Mouse (Mus musculus) heart, postnatal 25 days (tissue): Measurements from ENCODE around the gene Gipc3. TPM values are rescaled to one million over a fixed set of nuclear protein-coding genes. Genes with fewer than 3 reads are reported as not detected.
A peak's percentile ranks its signal among the peaks of the same experiment; 100 is the strongest.

Source experiments
- DNase-seq: peaks from one replicate; pipeline ENCODE4 v3.0.0; 2022; ENCODE audit warnings: low spot score
- intact Hi-C: fragments of 180-260 bp; cut with DNase I; formaldehyde crosslinking; loops from one replicate; pipeline ENCODE4 v1.15.1; 2025
- total RNA-seq, 2 experiments: library from RNA; stranded (reverse); gene quantifications; 2 replicates each; pipeline ENCODE4 v1.2.3; 2021

Gene Gipc3
- total RNA-seq, 2 experiments from 2014 or later: 4.8 to 5.4 TPM

DNA sequence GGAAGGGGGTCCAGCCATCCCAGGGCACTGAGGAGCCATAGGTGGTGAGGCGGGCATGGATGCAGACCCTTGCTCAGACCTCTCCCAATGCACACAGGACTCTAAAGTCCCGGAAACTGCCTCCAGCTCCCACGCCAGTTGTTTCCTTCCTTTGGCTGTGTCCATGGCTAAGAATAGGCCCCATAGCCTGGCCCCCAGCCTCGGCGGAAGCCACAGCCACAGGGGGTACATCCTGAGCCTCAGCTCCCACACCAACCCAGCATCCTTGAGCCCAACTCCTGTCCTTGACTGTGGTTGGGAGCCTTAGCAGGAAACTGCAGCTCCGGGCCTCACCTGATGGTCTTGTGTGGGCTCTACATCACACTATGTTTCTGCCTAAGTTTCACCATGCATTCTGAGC lies 16.2 kb downstream of the Gipc3 start:
- intact Hi-C loops: no loop called here
- DNase-seq: peak; percentile 62

DNA sequence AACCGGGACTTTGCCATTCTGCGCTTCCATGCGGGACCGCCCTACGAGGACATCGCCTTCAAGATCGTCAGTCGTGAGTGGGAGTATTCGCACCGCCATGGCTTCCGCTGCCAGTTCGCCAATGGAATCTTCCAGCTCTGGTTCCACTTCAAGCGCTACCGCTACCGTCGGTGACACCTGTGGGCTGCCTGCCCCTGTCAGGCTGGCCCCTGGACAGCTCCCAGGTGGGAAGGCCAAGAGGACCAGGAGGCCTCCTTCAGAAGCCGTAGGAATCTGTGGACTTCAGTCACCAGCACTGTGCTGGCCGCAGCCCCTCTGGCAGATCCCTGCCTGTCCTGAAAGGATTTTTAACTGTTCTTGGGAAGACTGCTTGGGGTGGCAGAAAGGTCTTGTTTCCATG lies 17.3 kb downstream of the Gipc3 start:
- DNase-seq: no peak
- intact Hi-C loops: no loop called here

DNA sequence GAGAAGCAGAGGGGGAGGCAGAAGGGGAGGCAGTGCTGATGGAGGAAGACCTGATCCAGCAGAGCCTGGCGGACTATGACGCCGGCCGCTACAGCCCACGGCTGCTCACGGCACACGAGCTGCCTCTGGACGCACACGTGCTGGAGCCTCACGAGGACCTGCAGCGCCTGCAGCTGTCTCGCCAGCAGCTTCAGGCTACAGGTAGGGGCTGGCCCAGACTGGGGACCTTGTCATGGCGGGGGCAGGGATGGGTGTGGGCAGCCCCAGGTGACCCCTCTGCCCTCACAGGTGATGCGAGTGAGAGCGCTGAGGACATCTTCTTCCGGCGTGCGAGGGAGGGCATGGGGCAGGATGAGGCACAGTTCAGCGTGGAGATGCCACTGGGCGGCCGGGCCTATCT lies 17.9 kb downstream of the Gipc3 start:
- intact Hi-C loops: no loop called here
- no peak for DNase-seq

DNA sequence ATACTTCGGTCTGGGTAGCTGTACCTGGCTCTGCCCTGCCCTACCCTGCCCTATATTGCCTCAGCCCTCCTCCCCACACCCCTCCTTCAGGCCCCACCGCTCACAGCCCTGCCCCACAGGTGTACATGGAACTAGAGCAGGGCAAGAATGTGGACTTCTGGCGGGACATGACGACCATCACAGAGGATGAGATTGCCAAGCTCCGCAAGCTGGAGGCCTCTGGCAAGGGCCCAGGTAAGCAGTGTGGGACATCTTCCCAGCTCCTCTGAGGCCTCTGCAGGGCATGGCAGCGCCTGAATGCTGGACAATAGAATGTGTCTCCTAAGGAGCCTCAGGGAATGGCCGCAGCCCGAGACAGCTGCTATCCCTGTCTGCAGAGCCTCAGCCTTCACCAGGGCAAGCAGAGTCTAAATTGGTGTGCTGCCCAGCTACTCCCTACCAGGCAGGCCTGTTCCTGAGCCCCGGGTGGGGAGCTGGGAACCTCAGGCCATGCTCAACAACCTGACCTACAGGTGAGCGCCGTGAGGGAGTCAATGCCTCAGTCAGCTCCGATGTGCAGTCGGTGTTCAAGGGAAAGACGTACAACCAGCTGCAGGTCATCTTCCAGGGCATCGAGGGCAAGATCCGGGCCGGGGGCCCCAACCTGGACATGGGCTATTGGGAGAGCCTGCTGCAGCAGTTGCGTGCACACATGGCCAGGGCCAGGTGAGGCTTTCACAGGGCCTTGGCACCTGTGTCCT lies 19.1 kb downstream of the Gipc3 start:
- intact Hi-C loops: loop anchor here (2.0 kb wide), 1 partner anchor 19 kb away; the partner anchor contains the start of gene Gipc3
- DNase-seq: no peak

DNA sequence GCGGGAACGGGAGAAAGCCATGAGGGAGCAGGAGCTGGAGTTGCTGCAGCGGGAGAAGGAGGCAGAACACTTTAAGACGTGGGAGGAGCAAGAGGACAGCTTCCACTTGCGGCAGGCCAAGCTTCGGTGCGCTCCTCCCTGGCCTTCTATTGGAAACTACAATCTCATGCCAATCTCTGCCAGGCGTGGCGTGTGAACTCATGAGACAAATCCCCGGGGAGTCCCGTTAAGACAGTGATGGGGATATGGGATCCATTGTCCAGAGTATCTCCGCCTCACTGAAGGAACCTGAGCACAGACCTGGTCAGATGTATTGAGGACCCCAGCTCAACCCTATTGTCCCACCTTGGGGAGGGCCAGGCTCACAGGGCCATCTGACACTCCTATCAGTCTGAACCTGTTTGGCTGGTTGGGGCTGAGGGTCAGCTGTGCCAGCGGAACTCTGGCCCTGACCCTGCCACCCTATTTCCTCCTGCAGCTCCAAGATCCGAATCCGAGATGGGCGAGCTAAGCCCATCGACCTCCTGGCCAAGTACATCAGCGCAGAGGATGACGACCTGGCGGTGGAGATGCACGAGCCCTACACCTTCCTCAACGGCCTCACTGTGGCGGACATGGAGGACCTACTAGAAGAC lies 19.8 kb downstream of the Gipc3 start:
- intact Hi-C loops: loop anchor here (2.0 kb wide), 1 partner anchor 20 kb away; the partner anchor contains the start of gene Gipc3
- DNase-seq: no peak

DNA sequence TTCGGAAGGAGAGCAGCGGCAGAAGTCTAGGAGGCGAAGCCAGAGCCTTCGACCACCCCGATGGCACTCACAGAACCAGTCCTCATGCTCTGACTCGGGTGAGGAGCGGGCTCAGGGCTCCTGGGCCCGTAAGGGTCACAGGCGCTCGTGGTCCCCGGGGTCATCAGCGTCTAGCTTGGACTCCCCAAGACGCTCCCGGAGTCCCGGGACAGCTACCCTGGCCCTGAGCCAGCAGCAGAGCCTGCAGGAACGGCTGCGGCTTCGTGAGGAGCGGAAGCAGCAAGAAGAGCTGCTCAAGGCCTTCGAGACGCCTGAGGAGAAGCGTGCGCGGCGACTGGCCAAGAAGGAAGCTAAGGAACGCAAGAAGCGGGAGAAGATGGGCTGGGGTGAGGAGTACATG lies 20.6 kb downstream of the Gipc3 start:
- no peak for DNase-seq
- intact Hi-C loops: loop anchor here (2.0 kb wide), 1 partner anchor 20 kb away; the partner anchor contains the start of gene Gipc3

DNA sequence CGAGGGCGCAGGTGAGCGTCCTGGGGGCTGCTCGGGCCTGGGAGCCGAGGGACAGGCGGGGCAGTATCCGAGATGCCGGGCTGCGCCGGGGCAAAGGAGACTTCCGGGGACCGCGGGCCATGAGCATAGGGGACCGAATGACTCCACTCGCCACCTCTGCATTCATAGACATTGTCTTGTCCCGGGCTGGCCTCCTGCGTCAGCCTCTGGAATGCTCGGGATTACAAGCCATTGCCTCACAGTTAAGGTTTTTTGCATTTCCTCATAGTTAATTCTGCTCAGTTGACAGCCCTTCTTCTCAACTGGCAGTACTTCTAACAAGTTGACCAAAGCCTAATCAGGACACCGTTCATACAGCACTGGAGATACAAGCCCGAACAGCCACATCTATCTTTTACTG lies 21.6 kb downstream of the Gipc3 start:
- no peak for DNase-seq
- intact Hi-C loops: loop anchor here (2.0 kb wide), 1 partner anchor 29 kb away; the partner anchor contains the start of gene Pip5k1c

DNA sequence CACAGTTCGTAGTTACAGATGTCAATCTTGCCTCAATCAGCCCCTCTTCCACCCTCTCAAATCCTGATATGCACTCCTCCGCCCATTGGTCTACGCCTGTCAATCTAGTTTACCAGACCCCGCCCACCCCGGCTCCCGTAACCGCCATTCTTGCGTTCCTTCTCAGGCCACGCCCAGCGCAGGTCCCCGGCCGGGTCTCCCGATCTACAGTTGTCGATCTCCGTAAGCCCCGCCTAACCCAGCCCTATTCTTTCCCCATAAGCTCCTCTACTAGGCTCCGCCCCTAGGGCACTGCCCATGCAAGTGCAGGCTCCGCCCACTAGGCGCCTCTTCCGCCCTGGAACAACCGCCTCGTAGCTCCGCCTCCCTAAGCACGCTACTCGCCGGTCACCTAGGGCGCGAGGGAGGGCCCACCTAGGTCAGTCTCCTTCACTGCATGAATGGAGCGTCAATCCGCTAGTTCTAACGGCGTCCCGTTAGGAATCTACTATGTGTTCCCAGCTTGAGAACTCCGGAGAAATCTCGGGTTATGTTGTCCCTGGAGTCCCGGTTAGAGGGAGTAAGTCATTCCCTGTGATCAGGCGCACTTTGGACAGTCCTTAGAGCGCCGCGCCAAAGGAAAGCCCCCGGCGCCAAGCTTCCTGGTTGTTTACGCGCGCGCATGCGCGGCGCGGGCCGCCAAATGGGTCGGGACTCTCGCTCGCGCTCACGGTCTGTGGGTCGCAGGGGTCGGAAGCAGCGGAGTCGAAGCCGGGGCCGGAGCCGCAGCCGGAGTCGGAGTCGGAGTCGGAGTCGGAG lies 22.3 kb downstream of the Gipc3 start, which contains the start of gene Cactin:
Cactin (plus strand) TSS at position 554 of the 798 bp plus-strand sequence.
- peak; percentile 100 for DNase-seq
- intact Hi-C loops: loop anchor here (2.0 kb wide), 1 partner anchor 28 kb away; the partner anchor contains the start of gene Pip5k1c

DNA sequence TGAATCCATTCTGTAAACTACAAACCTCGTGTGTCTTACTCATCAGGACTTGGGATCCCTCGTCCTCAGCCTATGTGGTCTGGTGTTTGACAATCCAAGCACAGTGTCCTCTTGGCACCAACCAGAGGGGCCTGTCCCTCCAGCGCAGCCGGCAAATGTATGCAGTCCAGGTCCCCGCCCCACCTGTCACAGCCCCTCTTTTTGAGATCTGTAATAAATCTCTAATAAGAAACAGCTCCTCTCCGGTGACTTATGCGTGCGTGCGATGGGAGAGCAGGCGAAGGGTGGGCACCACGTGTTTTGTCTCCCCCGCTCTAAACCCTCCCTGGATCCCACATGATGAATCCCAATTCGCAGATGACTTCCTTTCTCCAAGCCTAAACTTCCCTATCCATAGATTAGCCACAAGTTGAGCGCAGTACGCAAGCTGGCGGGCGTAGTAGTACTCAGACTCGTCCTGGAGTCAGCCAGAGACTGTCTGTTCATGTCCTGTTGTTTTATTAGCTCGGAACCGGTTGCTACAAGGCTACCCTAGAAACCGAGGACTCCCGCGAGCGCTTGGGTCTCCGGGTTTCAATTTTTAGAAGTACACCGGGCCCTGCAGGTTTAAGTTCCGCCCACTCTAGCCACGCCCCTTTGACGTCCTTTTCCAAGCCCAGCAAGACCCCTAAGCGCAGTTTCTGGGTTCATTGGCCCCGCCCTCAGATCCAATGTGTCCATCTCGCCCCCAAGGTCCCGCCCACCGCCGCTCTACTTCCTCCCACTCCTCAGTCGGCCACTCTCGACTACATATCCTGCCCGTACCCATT lies 23.1 kb downstream of the Gipc3 start:
- intact Hi-C loops: loop anchor here (2.0 kb wide), 1 partner anchor 27 kb away; the partner anchor contains the start of gene Pip5k1c
- no peak for DNase-seq

DNA sequence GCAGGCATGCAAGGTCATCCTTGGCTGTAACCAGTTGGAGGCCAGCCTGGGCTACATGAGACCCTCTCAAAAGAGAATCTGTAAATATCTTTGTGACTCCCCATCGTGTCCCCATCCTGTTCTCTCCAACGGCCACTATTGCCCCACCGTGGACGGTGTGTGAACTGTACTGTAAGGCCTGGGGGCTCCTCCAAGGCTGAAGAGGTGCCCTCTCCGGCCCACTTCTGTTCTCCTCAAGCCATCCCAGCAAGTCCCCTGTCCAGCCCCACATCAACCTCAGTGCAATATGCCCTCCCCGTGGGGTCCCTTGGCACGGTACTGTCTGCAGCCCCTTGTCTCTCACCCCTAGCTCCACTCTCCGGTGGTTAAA lies 23.8 kb downstream of the Gipc3 start:
- no peak for DNase-seq
- intact Hi-C loops: no loop called here

DNA sequence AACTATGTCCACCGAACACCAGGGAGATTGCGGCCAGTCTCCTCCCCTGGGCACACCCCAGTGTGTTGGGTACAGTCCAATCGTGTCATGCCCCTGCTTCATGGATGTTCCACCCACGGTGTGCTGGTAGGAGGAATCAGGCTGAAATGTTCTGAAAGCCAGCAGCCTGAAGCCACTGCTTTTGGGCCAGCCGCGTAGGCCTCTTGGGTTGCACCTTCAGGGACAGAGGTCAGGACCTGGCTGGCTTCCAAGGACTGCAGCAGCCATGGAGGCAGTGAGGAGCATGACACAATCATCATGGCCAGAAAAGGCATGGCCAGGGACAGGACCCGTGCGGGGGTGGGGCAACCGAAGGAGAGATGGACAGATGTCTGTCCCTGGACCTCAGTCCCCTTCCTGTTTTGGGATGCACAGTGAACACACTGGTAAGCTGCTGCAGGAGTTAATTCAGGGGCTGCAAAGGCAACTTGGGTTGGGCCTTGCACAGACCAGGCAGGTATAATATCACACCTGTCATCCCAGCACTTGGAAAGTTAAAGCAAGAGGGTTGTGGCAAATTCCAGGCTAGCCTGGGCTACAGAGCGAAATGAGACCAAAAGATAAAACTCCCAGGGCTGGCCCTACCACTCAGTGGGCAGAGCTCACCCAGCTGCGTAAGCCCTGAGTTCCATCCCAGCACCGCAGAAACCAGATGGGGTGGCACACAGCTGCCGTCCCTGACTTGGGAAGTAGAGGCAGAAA lies 24.3 kb downstream of the Gipc3 start:
- intact Hi-C loops: no loop called here
- DNase-seq: no peak

DNA sequence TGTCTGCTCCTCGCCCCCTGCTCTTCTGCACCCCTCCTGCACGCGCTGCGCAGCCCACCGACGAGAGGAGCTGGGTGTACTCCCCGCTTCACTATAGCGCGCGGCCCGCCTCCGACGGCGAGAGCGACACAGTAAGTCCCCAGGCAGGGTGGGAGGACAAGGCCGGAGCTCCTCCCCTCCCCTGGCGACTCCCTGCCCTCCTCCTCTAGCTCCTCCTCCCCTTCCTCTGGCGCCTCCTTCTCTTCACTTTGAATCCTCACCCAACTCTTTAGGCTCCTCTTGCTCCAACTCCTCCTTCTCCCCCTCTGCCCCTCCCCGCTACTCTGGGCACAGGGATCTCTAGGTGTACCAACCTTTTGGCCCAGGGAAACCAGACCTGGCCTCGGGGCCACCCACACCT lies 25.8 kb downstream of the Gipc3 start:
- no peak for DNase-seq
- intact Hi-C loops: no loop called here

DNA sequence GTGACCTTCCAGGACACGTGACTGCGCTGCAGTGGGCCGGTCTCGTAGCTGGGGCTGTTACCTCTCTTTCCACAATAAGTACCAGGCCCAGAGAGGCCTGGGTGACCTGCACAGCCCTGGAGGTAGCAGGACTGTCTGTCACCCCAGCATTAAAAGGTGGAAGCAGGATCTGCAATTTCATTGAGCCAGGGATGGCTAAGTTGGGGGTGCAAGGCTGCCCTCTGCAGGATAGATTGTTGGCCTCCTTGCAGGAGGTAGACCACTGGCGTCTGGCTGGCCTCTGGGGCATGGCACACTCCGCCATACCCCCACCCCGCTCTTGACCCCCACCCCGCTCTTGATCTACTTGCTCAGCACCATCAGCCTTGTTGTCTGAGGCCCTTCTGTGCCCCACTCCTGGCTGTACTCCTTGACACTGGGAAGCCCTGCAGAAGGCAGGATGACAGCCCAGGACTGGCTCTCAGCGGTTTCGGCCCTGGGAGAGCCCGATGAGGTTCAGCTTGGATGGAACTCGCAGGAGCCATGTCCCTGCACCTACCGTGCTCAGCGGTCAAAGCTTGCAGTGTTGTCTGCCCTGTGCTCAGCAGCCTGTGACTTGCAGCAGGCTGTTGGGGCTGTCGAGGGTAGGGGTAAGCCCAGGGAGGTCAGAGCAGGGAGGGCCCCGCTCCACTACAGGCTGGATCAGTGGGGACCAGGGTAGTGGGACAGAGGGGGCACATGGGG lies 26.6 kb downstream of the Gipc3 start:
- intact Hi-C loops: no loop called here
- no peak for DNase-seq

DNA sequence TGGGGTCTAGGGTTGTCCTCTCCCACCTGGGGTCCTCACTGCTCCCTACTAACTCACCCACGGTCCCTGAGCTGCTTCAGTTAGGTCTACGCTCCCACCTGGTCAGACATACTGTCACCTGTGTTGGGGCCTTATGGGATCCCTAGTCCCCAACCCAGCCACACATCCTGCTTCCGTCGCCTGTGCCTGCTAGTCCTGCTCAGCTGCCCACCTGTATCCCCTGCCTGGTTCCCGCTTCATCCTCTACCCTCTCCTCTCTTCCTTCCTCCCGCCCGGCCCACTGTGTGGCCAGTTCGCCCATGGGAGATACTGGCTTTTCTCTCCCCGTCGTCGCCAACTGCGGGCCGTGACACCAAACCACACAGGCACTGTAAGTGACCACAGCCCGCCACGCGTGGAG lies 27.5 kb downstream of the Gipc3 start:
- no peak for DNase-seq
- intact Hi-C loops: no loop called here

DNA sequence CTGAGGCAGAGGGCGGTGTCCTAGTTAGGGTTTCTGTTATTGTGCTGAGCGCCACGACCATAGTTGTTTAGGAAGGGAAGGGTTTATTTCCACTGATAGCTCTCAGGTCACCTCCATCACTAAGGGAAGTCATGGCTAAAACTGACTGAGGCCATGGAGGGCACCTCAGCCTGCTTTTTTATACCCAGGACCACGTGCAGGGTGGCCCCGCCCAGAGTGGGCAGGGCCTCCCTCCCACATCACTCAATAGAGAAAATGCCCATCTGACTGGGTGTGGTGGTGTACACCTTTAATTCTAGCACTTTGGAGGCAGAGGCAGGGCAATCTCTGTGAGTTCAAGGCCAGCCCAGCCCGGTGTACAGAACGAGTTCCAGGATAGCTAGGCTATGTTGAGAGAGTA lies 28.9 kb downstream of the Gipc3 start:
- intact Hi-C loops: no loop called here
- no peak for DNase-seq

DNA sequence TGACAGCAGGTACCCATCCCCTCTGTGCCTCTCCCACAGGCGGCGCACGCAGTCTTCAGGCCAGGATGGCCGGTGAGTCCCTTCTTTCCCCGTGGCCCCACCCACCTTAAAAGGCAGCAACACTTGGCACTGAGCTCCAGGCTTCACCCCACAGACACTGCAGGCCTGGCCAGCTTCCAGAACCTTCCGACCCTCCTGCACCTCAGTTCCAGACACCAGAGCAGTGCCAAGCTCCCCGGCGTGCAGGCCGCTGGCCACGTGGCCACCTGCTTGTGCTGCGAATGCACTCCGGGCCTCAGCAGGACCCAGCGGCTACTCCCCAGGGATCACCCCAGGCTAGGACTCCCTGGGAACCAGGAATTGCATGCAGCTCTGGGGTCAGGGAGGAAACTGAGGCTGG lies 29.5 kb downstream of the Gipc3 start:
- intact Hi-C loops: no loop called here

DNA sequence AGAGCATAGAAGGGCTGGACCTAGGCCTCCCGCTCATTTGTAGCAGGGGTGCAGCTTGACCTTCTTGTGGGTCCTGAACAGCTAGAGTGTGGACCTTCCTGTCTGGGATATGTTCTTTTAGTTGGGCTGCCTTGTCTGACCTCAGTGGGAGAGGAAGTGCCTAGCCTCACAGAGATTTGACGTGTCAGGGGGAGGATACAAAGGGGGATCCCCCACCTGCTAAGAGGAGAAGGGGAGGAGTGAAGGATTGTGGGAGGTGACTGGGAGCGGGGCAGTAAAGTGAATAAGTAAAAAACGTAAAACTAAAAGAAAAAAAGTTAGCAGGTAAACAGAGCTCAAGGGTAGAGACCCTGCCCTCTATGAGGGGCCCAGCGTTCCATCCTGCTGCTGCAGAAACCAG lies 33.5 kb downstream of the Gipc3 start:
- no peak for DNase-seq
- intact Hi-C loops: no loop called here

More for the DNA sequence above, 29.5 kb downstream of the Gipc3 start:
- DNase-seq: no peak
